Mouse (Mus musculus) activated CD4-positive, CD25-positive, alpha-beta regulatory T cell (primary cell): ENCODE results near the gene Csf3r. TPM values are rescaled to one million over a fixed set of nuclear protein-coding genes. Genes with fewer than 3 reads are reported as not detected.

Source experiments
- polyA plus RNA-seq, 2 experiments: library from polyadenylated mRNA; unstranded; fragments of 100-300 nt; shearing (Covaris generic); gene quantifications; one replicate each; pipeline ENCODE4 v1.2.1; 2017

Csf3r gene
- polyA plus RNA-seq, result under 1 TPM; 0.18 to 0.71 TPM

GRCm38 (mm10) chr4:126024303-126024900 is at the start of gene Csf3r:
Gene Csf3r, plus strand, starts transcription at chr4:126024550.

GRCm38 (mm10) chr4:126046851-126047585 is 22.7 kb downstream of the Csf3r start, which contains the start of gene Mrps15:
Gene Mrps15, plus strand, starts transcription at chr4:126046925.

GRCm38 (mm10) chr4:126058134-126058996 is 34.0 kb downstream of the Csf3r start, which contains the start of gene Oscp1:
Gene Oscp1, plus strand, starts transcription at chr4:126058565.

Other genes with a start within 250 kb of the Csf3r start
- gene Mrps15, start 22.4 kb downstream of the Csf3r start, polyA plus RNA-seq, result 100 to 1,000 TPM in 1 of 2 experiments, 10 to 100 TPM in 1; 95.5 to 109 TPM
- 1 to 10 TPM; 1.2 to 1.6 TPM for gene Oscp1, start 34.0 kb downstream of the Csf3r start, polyA plus RNA-seq
- 10 to 100 TPM; 45.3 to 73.6 TPM for gene Lsm10, start 72.1 kb downstream of the Csf3r start, polyA plus RNA-seq
- gene Stk40, start 79.4 kb downstream of the Csf3r start, polyA plus RNA-seq, result 10 to 100 TPM; 29.8 to 58.9 TPM
- gene Eva1b, start 123.2 kb downstream of the Csf3r start, polyA plus RNA-seq, result 10 to 100 TPM; 83.8 to 92.8 TPM
- gene Sh3d21, start 138.9 kb downstream of the Csf3r start, polyA plus RNA-seq, result 1 to 10 TPM; 1.5 to 2.6 TPM
- gene Thrap3, start 178.2 kb downstream of the Csf3r start, polyA plus RNA-seq, result 100 to 1,000 TPM; 213 to 225 TPM
- 10 to 100 TPM; 28.6 to 70.2 TPM for gene Map7d1, start 231.8 kb downstream of the Csf3r start, polyA plus RNA-seq
- 100 to 1,000 TPM; 102 to 105 TPM for gene Trappc3, start 237.8 kb downstream of the Csf3r start, polyA plus RNA-seq